Mouse (Mus musculus) intestine, embryonic 16.5 days (tissue): ENCODE results near the gene Bfsp2. TPM values are rescaled to one million over a fixed set of nuclear protein-coding genes. Genes with fewer than 3 reads are reported as not detected.
A peak's percentile ranks its signal among the peaks of the same experiment; 100 is the strongest.
"Not testable (repeated sequence)": the region's sequence is repeated elsewhere in the genome, so short reads cannot be mapped to it uniquely, and the experiment has no call there.

Source experiments
- ATAC-seq: fragments of 200-750 bp; cut with Nextera tagmentation; 2 replicates; pipeline ENCODE4 v1.8.0; 2017; ENCODE audit warnings: moderate TSS enrichment, moderate library complexity
- H3K27ac ChIP-seq: fragments of 300-500 bp; sonication (generic); 2 replicates; pipeline ENCODE4 v1.5.1; 2014; ENCODE audit warnings: mild to moderate bottlenecking, low read length
- H3K27me3 ChIP-seq: fragments of 300-500 bp; sonication (generic); replicated peaks from 2 replicates; pipeline ENCODE4 v1.6.1; 2014; ENCODE audit warnings: low read length, control low read depth, mixed read lengths; ENCODE audit not compliant: control insufficient read depth, insufficient read depth
- H3K36me3 ChIP-seq: fragments of 300-500 bp; sonication (generic); 2 replicates; pipeline ENCODE4 v1.6.1; 2014; ENCODE audit warnings: low read length, control low read depth; ENCODE audit not compliant: control insufficient read depth, insufficient read depth
- H3K4me1 ChIP-seq: fragments of 300-500 bp; sonication (generic); 2 replicates; pipeline ENCODE4 v1.6.1; 2014; ENCODE audit warnings: low read length, control low read depth, mixed read lengths; ENCODE audit not compliant: control insufficient read depth, insufficient read depth
- H3K4me2 ChIP-seq: fragments of 300-500 bp; sonication (generic); 2 replicates; pipeline ENCODE4 v1.6.1; 2014; ENCODE audit warnings: low read depth, low read length, control low read depth
- H3K4me3 ChIP-seq: fragments of 300-500 bp; sonication (generic); 2 replicates; pipeline ENCODE4 v1.5.1; 2014; ENCODE audit warnings: mild to moderate bottlenecking, low read length
- H3K9ac ChIP-seq: fragments of 300-500 bp; sonication (generic); 2 replicates; pipeline ENCODE4 v1.6.1; 2014; ENCODE audit warnings: low read depth, low read length
- H3K9me3 ChIP-seq: fragments of 300-500 bp; sonication (generic); 2 replicates; pipeline ENCODE4 v1.6.1; 2016; ENCODE audit warnings: low read length, control low read depth; ENCODE audit not compliant: control insufficient read depth
- WGBS: fragments of 180-500 bp; shearing (Covaris S2); extraction: QIAGEN DNeasy Blood & Tissue Kit; methylation state at CpG from one replicate; pipeline ENCODE4 v1.1.7; 2014; 5-methylcytosine and 5-hydroxymethylcytosine counted together
- polyA plus RNA-seq: library from polyadenylated mRNA; unstranded; fragments of >200 nt; fragmentation: Nextera tagmentation; extraction: Ambion mirVana; gene quantifications from 2 replicates; pipeline ENCODE4 v1.2.1, GENCODE M21; 2015

The Bfsp2 gene
- polyA plus RNA-seq, 1 experiment from 2014 or later: not detected

DNA sequence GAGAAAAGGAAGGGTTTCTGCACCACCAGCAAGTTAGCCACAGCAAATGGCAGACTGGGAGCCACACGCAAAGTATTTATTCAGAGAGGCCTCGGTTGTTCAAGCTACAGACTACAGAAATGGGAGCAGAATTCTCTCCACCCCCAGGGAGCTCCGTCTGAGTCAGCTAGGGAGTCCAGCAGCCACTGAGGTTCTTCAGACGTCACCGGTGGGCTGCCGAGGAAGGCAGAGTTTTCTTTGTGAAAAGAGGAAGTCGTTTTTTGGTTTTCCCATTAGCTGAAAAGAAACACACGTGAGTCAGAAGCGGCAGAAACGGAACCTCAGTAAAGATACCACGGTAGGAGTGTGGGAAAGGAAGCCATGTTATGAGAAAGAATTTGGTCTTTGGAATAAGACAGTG is 55.4 kb downstream of the Bfsp2 start:
- ATAC-seq: no peak
- H3K27me3 ChIP-seq: no peaks in the 10 kb centered on the region
- no peak overlapping the region for H3K4me2 ChIP-seq
- no peaks in the 10 kb centered on the region for H3K36me3 ChIP-seq
- no peaks in the 10 kb centered on the region for H3K9me3 ChIP-seq
- H3K4me3 ChIP-seq: no peak overlapping the region
- H3K4me1 ChIP-seq: no peaks in the 10 kb centered on the region
- WGBS: 56% methylated on average over 11 of the region's 11 CpGs
- H3K27ac ChIP-seq: peak overlapping the region; percentile 45
- H3K9ac ChIP-seq: no peak overlapping the region

DNA sequence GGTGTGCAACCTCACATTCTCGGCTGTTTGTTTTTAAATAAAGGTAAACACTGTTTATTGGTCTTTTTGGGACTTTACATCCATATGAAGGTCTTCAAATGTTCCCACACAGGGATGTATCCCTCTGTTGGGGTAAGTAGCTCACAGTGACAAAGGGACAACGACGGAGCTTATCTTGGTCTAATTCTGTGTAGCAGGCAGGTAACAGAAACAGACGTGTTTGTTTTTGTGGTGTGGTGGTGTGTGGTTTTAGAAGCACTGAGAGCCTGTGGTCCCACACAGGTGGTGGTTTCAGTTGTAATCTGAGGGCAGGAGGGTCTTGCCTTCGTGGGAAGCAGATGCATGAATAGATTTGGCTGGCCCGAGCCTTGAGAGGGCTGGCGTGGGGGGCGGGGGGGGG is 56.3 kb downstream of the Bfsp2 start:
- Histone ChIP-seq H3K27ac (no peak overlapping the region), H3K27me3 (no peaks in the 10 kb centered on the region), H3K9ac (no peak overlapping the region), H3K4me2 (no peak overlapping the region), H3K4me3 (no peak overlapping the region), H3K4me1 (no peaks in the 10 kb centered on the region), H3K36me3 (no peaks in the 10 kb centered on the region), H3K9me3 (no peaks in the 10 kb centered on the region)
- WGBS: 71% methylated on average over 8 of the region's 8 CpGs
- ATAC-seq: no peak

DNA sequence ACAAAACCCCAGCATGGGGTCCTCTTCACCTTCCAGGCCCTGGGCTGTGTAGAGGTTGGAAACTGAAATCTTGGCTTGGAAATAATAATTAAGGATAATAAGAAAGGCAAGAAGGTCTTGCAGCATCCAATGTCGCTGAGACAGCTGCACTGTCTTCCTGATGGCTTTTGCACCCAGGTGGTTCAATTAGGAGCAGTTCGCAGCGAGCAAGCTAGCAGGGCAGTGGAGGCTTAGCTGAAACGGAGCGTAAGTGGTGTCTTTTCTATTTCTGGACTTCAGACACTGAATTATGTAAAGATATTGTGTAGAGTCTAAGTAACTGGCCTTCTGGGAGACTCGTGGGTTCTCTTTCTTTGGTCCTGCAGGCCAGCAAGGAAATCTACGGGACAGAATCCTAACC is 56.8 kb downstream of the Bfsp2 start:
- no peaks in the 10 kb centered on the region for H3K27me3 ChIP-seq
- no peaks in the 10 kb centered on the region for H3K4me1 ChIP-seq
- 83% methylated on average over 7 of the region's 7 CpGs for WGBS
- no peak overlapping the region for H3K4me3 ChIP-seq
- no peaks in the 10 kb centered on the region for H3K9me3 ChIP-seq
- H3K27ac ChIP-seq: no peak overlapping the region
- no peak for ATAC-seq
- H3K9ac ChIP-seq: no peak overlapping the region
- H3K36me3 ChIP-seq: no peaks in the 10 kb centered on the region
- no peak overlapping the region for H3K4me2 ChIP-seq

DNA sequence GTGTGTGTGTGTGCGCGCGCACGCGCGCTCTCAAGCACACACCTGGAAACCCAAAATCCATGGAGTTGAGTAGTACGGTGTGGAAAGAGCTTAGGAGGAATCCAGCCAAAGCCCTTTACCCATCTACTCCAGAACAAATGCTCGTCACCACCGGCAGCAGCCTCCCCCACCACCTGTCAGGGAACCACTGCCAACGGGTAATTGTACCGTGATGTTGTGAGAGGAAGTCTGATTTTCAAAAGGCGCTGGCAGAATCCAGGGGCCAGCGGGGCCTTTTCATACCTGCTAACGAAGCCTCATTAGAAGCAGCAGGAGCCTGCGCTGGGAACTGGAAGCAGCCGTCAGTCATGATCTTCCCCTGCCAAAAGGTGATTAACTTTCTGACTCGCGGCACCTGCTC is 57.4 kb downstream of the Bfsp2 start:
- Histone ChIP-seq H3K4me1 (no peaks in the 10 kb centered on the region), H3K27ac (no peak overlapping the region), H3K4me3 (no peak overlapping the region), H3K9ac (no peak overlapping the region), H3K36me3 (no peaks in the 10 kb centered on the region), H3K9me3 (no peaks in the 10 kb centered on the region), H3K27me3 (no peaks in the 10 kb centered on the region), H3K4me2 (no peak overlapping the region)
- no peak for ATAC-seq
- 68% methylated on average over 18 of the region's 18 CpGs for WGBS

DNA sequence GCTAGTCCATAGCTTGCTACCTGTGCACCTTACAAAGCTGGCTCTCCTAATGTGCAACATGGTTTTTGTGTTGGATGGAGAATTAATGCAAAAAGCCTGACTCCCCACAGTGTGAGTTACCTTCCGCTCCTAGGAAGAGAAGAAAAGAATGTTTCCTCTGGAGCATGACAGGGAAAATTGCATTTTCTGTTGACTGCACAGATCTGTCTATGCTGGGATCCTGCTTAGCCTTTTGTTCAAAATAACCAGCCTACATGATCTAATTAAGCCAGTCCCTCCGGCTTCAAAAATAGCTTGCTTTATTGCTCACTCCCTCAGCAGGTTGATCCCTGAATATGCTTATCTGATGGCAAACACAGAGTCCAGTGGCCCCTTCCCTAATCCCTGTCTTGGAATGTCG is 59.4 kb downstream of the Bfsp2 start:
- Histone ChIP-seq H3K4me3 (no peak overlapping the region), H3K9me3 (no peaks in the 10 kb centered on the region), H3K27ac (no peak overlapping the region), H3K4me2 (no peak overlapping the region), H3K9ac (no peak overlapping the region), H3K4me1 (no peaks in the 10 kb centered on the region), H3K36me3 (no peaks in the 10 kb centered on the region), H3K27me3 (no peaks in the 10 kb centered on the region)
- no peak for ATAC-seq
- 52% methylated on average over 3 of the region's 3 CpGs for WGBS

DNA sequence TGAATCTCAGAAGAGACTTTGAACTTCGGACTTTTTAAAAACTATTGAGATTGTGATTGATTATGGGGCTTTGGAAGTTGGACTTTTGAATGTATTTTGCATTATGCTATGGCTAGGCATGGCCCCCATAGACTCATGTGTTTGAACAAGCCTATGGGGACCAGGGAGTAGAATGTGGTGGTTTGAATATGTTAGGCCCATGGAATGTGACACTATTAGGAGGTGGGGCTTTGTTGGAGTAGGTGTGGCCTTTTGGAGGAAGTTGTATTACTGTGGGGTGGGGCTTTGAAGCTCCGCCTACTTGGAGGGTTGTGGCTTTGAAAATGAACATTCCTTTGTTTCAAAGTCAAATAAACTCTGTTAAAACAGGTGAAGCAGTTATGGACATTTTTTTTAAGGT is 61.4 kb downstream of the Bfsp2 start:
- 87% methylated on average over 2 of the region's 2 CpGs for WGBS
- H3K4me3 ChIP-seq: no peak overlapping the region

DNA sequence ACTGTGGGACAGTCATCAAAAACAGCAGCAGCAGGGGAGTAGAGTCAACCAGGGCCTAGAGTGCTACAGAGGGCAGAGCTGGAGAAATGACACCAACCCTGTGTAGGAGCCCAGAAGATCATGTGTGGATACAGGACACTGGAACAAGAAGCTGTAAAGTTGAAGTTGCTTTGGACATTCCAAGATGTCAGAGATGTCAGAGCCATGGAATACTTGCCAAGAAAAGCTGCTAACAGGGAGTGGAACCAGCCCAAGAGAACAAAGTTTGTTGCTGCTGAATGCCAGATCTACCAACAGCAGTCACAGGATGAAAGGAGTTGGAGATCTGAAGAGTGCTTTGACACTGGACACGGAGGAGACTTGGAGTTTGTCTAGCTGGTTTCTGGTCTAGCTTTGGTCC is 62.0 kb downstream of the Bfsp2 start:
- ATAC-seq, H3K27me3 ChIP-seq, H3K27ac ChIP-seq, H3K9me3 ChIP-seq, H3K4me3 ChIP-seq, H3K36me3 ChIP-seq, H3K9ac ChIP-seq, H3K4me2 ChIP-seq, H3K4me1 ChIP-seq: not testable (repeated sequence)
- WGBS: 92% methylated on average over 1 of the region's 1 CpGs

More for the DNA sequence above, 61.4 kb downstream of the Bfsp2 start:
- no peaks in the 10 kb centered on the region for H3K4me1 ChIP-seq
- H3K9ac ChIP-seq: no peak overlapping the region
- ATAC-seq: no peak
- no peak overlapping the region for H3K4me2 ChIP-seq
- no peaks in the 10 kb centered on the region for H3K27me3 ChIP-seq
- no peak overlapping the region for H3K27ac ChIP-seq
- no peaks in the 10 kb centered on the region for H3K9me3 ChIP-seq
- H3K36me3 ChIP-seq: no peaks in the 10 kb centered on the region

DNA sequence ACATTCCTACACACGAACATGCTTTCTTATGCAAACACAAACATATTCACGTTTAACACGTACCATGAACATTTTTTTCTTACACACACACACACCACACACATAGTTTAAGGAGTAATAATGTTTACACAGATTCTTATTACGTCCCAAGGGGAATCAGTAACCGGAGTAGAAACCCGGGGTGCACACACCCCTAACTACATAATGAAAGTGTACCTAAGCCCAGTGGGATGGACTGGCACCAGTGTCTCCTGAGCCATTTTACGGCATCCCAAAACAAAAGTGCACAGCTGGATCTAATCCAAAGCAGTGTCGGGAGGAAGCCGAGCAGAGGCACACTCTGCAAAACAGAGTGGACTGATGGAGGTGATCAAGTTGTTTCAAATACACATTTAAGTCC is 66.8 kb downstream of the Bfsp2 start:
- ATAC-seq: no peak
- Histone ChIP-seq H3K4me1 (peaks cover 10% of the 10 kb centered on the region; the same call in 1 of the 2 replicates), H3K4me3 (no peak overlapping the region), H3K36me3 (no peaks in the 10 kb centered on the region), H3K4me2 (no peak overlapping the region), H3K27ac (no peak overlapping the region), H3K9me3 (no peaks in the 10 kb centered on the region), H3K27me3 (no peaks in the 10 kb centered on the region), H3K9ac (no peak overlapping the region)
- WGBS: 34% methylated on average over 9 of the region's 9 CpGs

DNA sequence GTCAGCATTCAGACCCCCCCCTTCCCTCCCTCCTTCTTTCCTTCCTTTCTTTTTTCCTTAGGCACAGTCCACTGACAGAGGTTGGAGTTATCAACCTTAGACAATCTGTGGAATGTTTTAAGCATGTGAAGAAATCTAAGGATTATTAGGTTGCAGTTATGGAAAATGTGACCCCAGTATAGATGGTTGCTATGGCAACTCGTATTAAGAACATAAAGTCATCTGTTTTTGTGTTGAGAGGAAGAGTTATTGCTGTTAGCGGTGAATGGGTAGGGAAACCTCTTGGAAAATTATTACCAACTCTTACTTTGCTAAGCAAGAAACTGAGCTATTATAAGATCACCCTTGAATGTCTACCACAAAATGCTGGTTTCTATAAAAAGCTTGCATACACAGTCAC is 71.1 kb downstream of the Bfsp2 start:
- ATAC-seq: no peak
- no peaks in the 10 kb centered on the region for H3K9me3 ChIP-seq
- 81% methylated on average over 2 of the region's 2 CpGs for WGBS
- peaks cover 10% of the 10 kb centered on the region; the same call in 1 of the 2 replicates for H3K4me1 ChIP-seq
- H3K4me3 ChIP-seq: no peak overlapping the region
- H3K27ac ChIP-seq: no peak overlapping the region
- no peak overlapping the region for H3K9ac ChIP-seq
- no peaks in the 10 kb centered on the region for H3K36me3 ChIP-seq
- H3K27me3 ChIP-seq: no peaks in the 10 kb centered on the region
- no peak overlapping the region for H3K4me2 ChIP-seq

DNA sequence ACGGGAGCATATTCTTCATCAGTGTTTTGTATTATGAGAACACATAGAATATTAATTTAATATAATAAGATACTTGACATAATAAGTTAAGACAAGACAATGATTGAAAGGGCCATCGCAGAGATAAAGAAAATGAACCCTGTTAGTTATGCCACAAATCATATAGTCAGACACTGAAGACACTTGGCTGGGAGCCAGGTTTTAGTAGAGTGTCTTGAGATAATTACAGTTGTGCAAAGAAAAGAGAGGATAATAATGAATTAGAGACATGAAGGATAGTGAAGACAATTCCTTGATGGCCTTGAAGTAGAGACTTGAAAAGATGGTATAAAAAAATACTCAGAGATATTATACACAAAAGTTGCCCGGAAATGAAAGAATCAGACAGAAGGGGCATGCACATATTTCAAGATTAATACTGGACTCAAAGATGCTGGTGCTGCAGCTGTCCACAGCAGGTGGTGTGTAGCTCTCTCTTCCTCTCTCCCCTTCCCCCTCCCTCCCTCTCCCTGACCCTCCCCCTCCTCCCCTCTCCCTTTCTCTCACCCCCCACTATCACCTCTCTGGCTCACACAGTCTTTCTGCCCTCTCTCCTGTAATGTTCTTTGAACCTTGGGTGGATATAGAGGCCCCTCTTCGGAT is 72.0 kb downstream of the Bfsp2 start:
- Histone ChIP-seq H3K36me3 (no peaks in the 10 kb centered on the region), H3K9ac (no peak overlapping the region), H3K4me2 (no peak overlapping the region), H3K27ac (no peak overlapping the region), H3K9me3 (no peaks in the 10 kb centered on the region), H3K4me3 (no peak overlapping the region), H3K27me3 (no peaks in the 10 kb centered on the region), H3K4me1 (peaks cover 10% of the 10 kb centered on the region; the same call in 1 of the 2 replicates)
- WGBS: 50% methylated on average over 4 of the region's 4 CpGs
- ATAC-seq: no peak
